Mouse (Mus musculus) right cerebral cortex, postnatal 36 days (tissue): ENCODE measurements around the gene Tgfbr3.
"Not testable (repeated sequence)": the region's sequence is repeated elsewhere in the genome, so short reads cannot be mapped to it uniquely, and the experiment has no call there.

Experiments used
- DNase-seq, 2 experiments: peaks; one replicate each; pipeline ENCODE4 v3.0.0; 2022; ENCODE audit warnings: low spot score in 2 of 2, mixed read lengths in 1 of 2

The Tgfbr3 gene

GRCm38 (mm10) chr5:107240276-107240675, 49.2 kb downstream of the Tgfbr3 start:
- DNase-seq: no peak

GRCm38 (mm10) chr5:107237971-107238426, 51.4 kb downstream of the Tgfbr3 start:
- no peak for DNase-seq

GRCm38 (mm10) chr5:107236975-107237374, 52.5 kb downstream of the Tgfbr3 start:
- no peak for DNase-seq

GRCm38 (mm10) chr5:107236039-107236438, 53.4 kb downstream of the Tgfbr3 start:
- no peak for DNase-seq

GRCm38 (mm10) chr5:107233366-107234354, 55.8 kb downstream of the Tgfbr3 start:
- no peak for DNase-seq

- DNase-seq: no peak
Measured at GRCm38 (mm10) chr5:107230189-107230588, 59.2 kb downstream of the Tgfbr3 start.

GRCm38 (mm10) chr5:107229037-107229436, 60.4 kb downstream of the Tgfbr3 start:
- no peak for DNase-seq

- DNase-seq: no peak
Measured at GRCm38 (mm10) chr5:107227580-107227979, 61.8 kb downstream of the Tgfbr3 start.

- DNase-seq: no peak
Measured at GRCm38 (mm10) chr5:107224820-107225417, 64.5 kb downstream of the Tgfbr3 start.

GRCm38 (mm10) chr5:107224151-107224550, 65.3 kb downstream of the Tgfbr3 start:
- DNase-seq: no peak

- not testable (repeated sequence) for DNase-seq
Measured at GRCm38 (mm10) chr5:107223483-107223882, 65.9 kb downstream of the Tgfbr3 start.

- DNase-seq: no peak
Measured at GRCm38 (mm10) chr5:107223029-107223428, 66.4 kb downstream of the Tgfbr3 start.

- DNase-seq: no peak
Measured at GRCm38 (mm10) chr5:107222670-107223005, 66.8 kb downstream of the Tgfbr3 start.

GRCm38 (mm10) chr5:107221892-107222669, 67.3 kb downstream of the Tgfbr3 start:
- no peak for DNase-seq

- DNase-seq: no peak
Measured at GRCm38 (mm10) chr5:107220936-107221335, 68.5 kb downstream of the Tgfbr3 start.

- DNase-seq: no peak
Measured at GRCm38 (mm10) chr5:107219883-107220282, 69.5 kb downstream of the Tgfbr3 start.

GRCm38 (mm10) chr5:107219318-107219717, 70.1 kb downstream of the Tgfbr3 start:
- DNase-seq: no peak

- DNase-seq: no peak
Measured at GRCm38 (mm10) chr5:107218594-107218993, 70.8 kb downstream of the Tgfbr3 start.

- no peak for DNase-seq
Measured at GRCm38 (mm10) chr5:107217139-107217538, 72.3 kb downstream of the Tgfbr3 start.

- DNase-seq: no peak
Measured at GRCm38 (mm10) chr5:107213373-107214132, 75.9 kb downstream of the Tgfbr3 start.

GRCm38 (mm10) chr5:107211830-107212370, 77.5 kb downstream of the Tgfbr3 start:
- no peak for DNase-seq
